Mouse (Mus musculus): ENCODE measurements at regions not wholly inside any gene's neighbourhood (a gene's known extent, or its start where the extent isn't known, plus 50 kb on each side); places are given as distances from the start of the nearest gene placed in this dataset.

GRCm38 (mm10) chr4:30781649-30782048 is 1182.2 kb upstream of the Map3k7 start:
- TF ChIP-seq CTCF (IDR thresholded peaks at IDR 0.05; ENCODE audit: control insufficient read depth, insufficient read depth, insufficient replicate concordance, low read depth, low read length) (no peak), POLR2A (IDR thresholded peaks at IDR 0.05; ENCODE audit: control insufficient read depth, low read depth, low read length) (no peak)
